Mouse (Mus musculus) testis, adult 2 months (tissue): ENCODE results near the gene Tmtc1. TPM values are rescaled to one million over a fixed set of nuclear protein-coding genes. Genes with fewer than 3 reads are reported as not detected.

Experiments used
- H3K27ac ChIP-seq: fragments of 200-500 bp; 2 replicates; pipeline ENCODE4 v1.5.1; 2012; ENCODE audit warnings: low read depth, low read length; ENCODE audit not compliant: control insufficient read depth, insufficient read depth
- H3K27me3 ChIP-seq: fragments of 200-500 bp; 2 replicates; pipeline ENCODE4 v1.6.1; 2012; ENCODE audit warnings: mild to moderate bottlenecking, low read length, moderate library complexity; ENCODE audit not compliant: control insufficient read depth, insufficient read depth
- H3K36me3 ChIP-seq: fragments of 200-500 bp; 2 replicates; pipeline ENCODE4 v1.6.1; 2012; ENCODE audit warnings: mild to moderate bottlenecking, low read length; ENCODE audit not compliant: control insufficient read depth, insufficient read depth
- H3K4me1 ChIP-seq: fragments of 200-500 bp; 2 replicates; pipeline ENCODE4 v1.6.1; 2012; ENCODE audit warnings: low read length; ENCODE audit not compliant: control insufficient read depth, insufficient read depth
- H3K4me3 ChIP-seq: fragments of 200-500 bp; 2 replicates; pipeline ENCODE4 v1.5.1; 2012; ENCODE audit warnings: low read depth, mild to moderate bottlenecking, low read length, moderate library complexity, mixed read lengths; ENCODE audit not compliant: control insufficient read depth
- CTCF ChIP-seq: fragments of 200-500 bp; IDR thresholded peaks from 2 replicates; pipeline ENCODE4 v1.5.1; 2012; ENCODE audit warnings: low read depth, mild to moderate bottlenecking, inconsistent platforms, low read length, moderate library complexity; ENCODE audit not compliant: control insufficient read depth, insufficient read depth, insufficient replicate concordance
- POLR2A ChIP-seq: fragments of 200-500 bp; IDR thresholded peaks from 2 replicates; pipeline ENCODE4 v1.6.1; 2012; ENCODE audit warnings: low read depth, mild to moderate bottlenecking, inconsistent platforms, low read length, moderate library complexity; ENCODE audit not compliant: control insufficient read depth
- polyA plus RNA-seq: library from polyadenylated mRNA; depleted of rRNA; stranded (reverse); fragments of >200 nt; gene quantifications from 2 replicates; pipeline ENCODE4 v1.2.3, GENCODE M21; 2012

Gene Tmtc1
- polyA plus RNA-seq, 1 experiment: 3.5 TPM

- H3K4me1 ChIP-seq: no peaks in the 10 kb centered on the region
- H3K36me3 ChIP-seq: 0 out of 2 replicates have a peak, but pooled peaks cover 1% of the 10 kb centered on the region
- H3K27ac ChIP-seq: no peak overlapping the region
- no peak overlapping the region for H3K4me3 ChIP-seq
- TF ChIP-seq POLR2A (no peak), CTCF (no peak)
- no peaks in the 10 kb centered on the region for H3K27me3 ChIP-seq
Observed at GRCm38 (mm10) chr6:148216752-148217151, 227.4 kb downstream of the Tmtc1 start.

GRCm38 (mm10) chr6:148214765-148215164 lies 229.4 kb downstream of the Tmtc1 start:
- 0 out of 2 replicates have a peak, but pooled peaks cover 1% of the 10 kb centered on the region for H3K36me3 ChIP-seq
- H3K4me1 ChIP-seq: no peaks in the 10 kb centered on the region
- TF ChIP-seq CTCF (no peak), POLR2A (no peak)
- H3K4me3 ChIP-seq: no peak overlapping the region
- no peaks in the 10 kb centered on the region for H3K27me3 ChIP-seq
- no peak overlapping the region for H3K27ac ChIP-seq

GRCm38 (mm10) chr6:148211897-148212680 lies 232.1 kb downstream of the Tmtc1 start, which contains the start of gene Ergic2:
TSS of gene Ergic2 (minus strand) at chr6:148212374.
- 0 out of 2 replicates have a peak, but pooled peaks cover 1% of the 10 kb centered on the region for H3K36me3 ChIP-seq
- peak within 1 kb of the TSS; percentile 91 for H3K4me3 ChIP-seq
- H3K27me3 ChIP-seq: no peaks in the 10 kb centered on the region
- H3K27ac ChIP-seq: peak within 1 kb of the TSS; percentile 81
- no peaks in the 10 kb centered on the region for H3K4me1 ChIP-seq
- TF ChIP-seq POLR2A (peak; percentile 93), CTCF (no peak)

- H3K27ac ChIP-seq: peak overlapping the region; percentile 81
- no peaks in the 10 kb centered on the region for H3K4me1 ChIP-seq
- no peak for TF ChIP-seq POLR2A
- no peak for TF ChIP-seq CTCF
- H3K36me3 ChIP-seq: 0 out of 2 replicates have a peak, but pooled peaks cover 1% of the 10 kb centered on the region
- peak overlapping the region; percentile 91 for H3K4me3 ChIP-seq
- no peaks in the 10 kb centered on the region for H3K27me3 ChIP-seq
Observed at GRCm38 (mm10) chr6:148211391-148211876, 232.8 kb downstream of the Tmtc1 start.

GRCm38 (mm10) chr6:148207522-148207921 lies 236.7 kb downstream of the Tmtc1 start:
- Histone ChIP-seq H3K27ac (no peak overlapping the region), H3K4me3 (no peak overlapping the region), H3K27me3 (no peaks in the 10 kb centered on the region), H3K4me1 (no peaks in the 10 kb centered on the region), H3K36me3 (no peaks in the 10 kb centered on the region)
- TF ChIP-seq POLR2A (no peak), CTCF (no peak)

GRCm38 (mm10) chr6:148205134-148205533 lies 239.1 kb downstream of the Tmtc1 start:
- no peak overlapping the region for H3K4me3 ChIP-seq
- H3K27ac ChIP-seq: no peak overlapping the region
- no peaks in the 10 kb centered on the region for H3K27me3 ChIP-seq
- TF ChIP-seq POLR2A (no peak), CTCF (no peak)
- no peaks in the 10 kb centered on the region; the same call in 1 of the 2 replicates for H3K36me3 ChIP-seq
- H3K4me1 ChIP-seq: no peaks in the 10 kb centered on the region

- Histone ChIP-seq H3K27me3 (no peaks in the 10 kb centered on the region), H3K4me3 (no peak overlapping the region), H3K27ac (no peak overlapping the region), H3K36me3 (no peaks in the 10 kb centered on the region; the same call in 1 of the 2 replicates), H3K4me1 (no peaks in the 10 kb centered on the region)
- no peak for TF ChIP-seq CTCF
- TF ChIP-seq POLR2A: no peak
Observed at GRCm38 (mm10) chr6:148199729-148200128, 244.5 kb downstream of the Tmtc1 start.

- TF ChIP-seq POLR2A (no peak), CTCF (no peak)
- no peaks in the 10 kb centered on the region for H3K27me3 ChIP-seq
- no peaks in the 10 kb centered on the region; the same call in 1 of the 2 replicates for H3K36me3 ChIP-seq
- no peak overlapping the region for H3K4me3 ChIP-seq
- H3K4me1 ChIP-seq: no peaks in the 10 kb centered on the region
- no peak overlapping the region for H3K27ac ChIP-seq
Observed at GRCm38 (mm10) chr6:148199177-148199576, 245.0 kb downstream of the Tmtc1 start.
